Mouse (Mus musculus) limb, embryonic 13.5 days (tissue): Measurements from ENCODE around the gene Cmtm7. TPM values are rescaled to one million over a fixed set of nuclear protein-coding genes. Genes with fewer than 3 reads are reported as not detected.

ENCODE experiments used
- ATAC-seq: fragments of 200-750 bp; cut with Nextera tagmentation; 2 replicates; pipeline ENCODE4 v1.8.0; 2017; ENCODE audit warnings: low read depth, moderate number of reproducible peaks, moderate TSS enrichment; ENCODE audit not compliant: low FRiP score
- H3K27ac ChIP-seq: fragments of 300-500 bp; sonication (generic); 2 replicates; pipeline ENCODE4 v1.5.1; 2015; ENCODE audit warnings: inconsistent platforms, mild to moderate bottlenecking, moderate library complexity
- H3K27me3 ChIP-seq: fragments of 300-500 bp; sonication (generic); 2 replicates; pipeline ENCODE4 v1.6.1; 2015; ENCODE audit warnings: mild to moderate bottlenecking, inconsistent platforms
- H3K36me3 ChIP-seq: fragments of 300-500 bp; sonication (generic); 2 replicates; pipeline ENCODE4 v1.6.1; 2015; ENCODE audit warnings: inconsistent platforms, mild to moderate bottlenecking, moderate library complexity
- H3K4me1 ChIP-seq: fragments of 300-500 bp; sonication (generic); 2 replicates; pipeline ENCODE4 v1.6.1; 2015; ENCODE audit warnings: inconsistent platforms
- H3K4me2 ChIP-seq: fragments of 300-500 bp; sonication (generic); replicated peaks from 2 replicates; pipeline ENCODE4 v1.6.1; 2015; ENCODE audit warnings: inconsistent platforms, mild to moderate bottlenecking, moderate library complexity
- H3K4me3 ChIP-seq: fragments of 300-500 bp; sonication (generic); 2 replicates; pipeline ENCODE4 v1.5.1; 2015; ENCODE audit warnings: moderate library complexity, mild to moderate bottlenecking, inconsistent platforms
- H3K9ac ChIP-seq: fragments of 300-500 bp; sonication (generic); 2 replicates; pipeline ENCODE4 v1.6.1; 2015; ENCODE audit warnings: mild to moderate bottlenecking, inconsistent platforms
- H3K9me3 ChIP-seq: fragments of 300-500 bp; sonication (generic); 2 replicates; pipeline ENCODE4 v1.6.1; 2016; ENCODE audit warnings: inconsistent platforms
- WGBS: fragments of 180-500 bp; shearing (Covaris S2); methylation state at CpG from one replicate; pipeline ENCODE4 v1.1.7; 2015; 5-methylcytosine and 5-hydroxymethylcytosine counted together
- polyA plus RNA-seq: library from polyadenylated mRNA; unstranded; fragments of >200 nt; fragmentation: Nextera tagmentation; extraction: Ambion mirVana; gene quantifications from 2 replicates; pipeline ENCODE4 v1.2.1, GENCODE M21; 2015

The Cmtm7 gene
- polyA plus RNA-seq, 1 experiment from 2014 or later: 110 TPM

- H3K4me3 ChIP-seq: no peak overlapping the region
- H3K27me3 ChIP-seq: no peaks in the 10 kb centered on the region
- peaks cover 8% of the 10 kb centered on the region for H3K9me3 ChIP-seq
- H3K4me1 ChIP-seq: peaks cover 39% of the 10 kb centered on the region
- no peak overlapping the region for H3K9ac ChIP-seq
- no peak for ATAC-seq
- 81% methylated on average over 3 of the region's 3 CpGs for WGBS
- no peak overlapping the region for H3K27ac ChIP-seq
- H3K36me3 ChIP-seq: peaks cover 17% of the 10 kb centered on the region
- H3K4me2 ChIP-seq: no peak overlapping the region
Observed at GRCm38 (mm10) chr9:114776361-114776760, 5.3 kb downstream of the Cmtm7 start.

- 58% methylated on average over 4 of the region's 4 CpGs for WGBS
- Histone ChIP-seq H3K9ac (peak overlapping the region; percentile 43; the same call in 1 of the 2 replicates), H3K9me3 (peaks cover 8% of the 10 kb centered on the region), H3K27me3 (no peaks in the 10 kb centered on the region), H3K27ac (peak overlapping the region; percentile 22; the same call in 1 of the 2 replicates), H3K4me1 (peaks cover 30% of the 10 kb centered on the region), H3K4me2 (no peak overlapping the region), H3K4me3 (no peak overlapping the region), H3K36me3 (peaks cover 25% of the 10 kb centered on the region)
- ATAC-seq: no peak
Observed at GRCm38 (mm10) chr9:114775272-114775671, 6.4 kb downstream of the Cmtm7 start.

GRCm38 (mm10) chr9:114774629-114775028 lies 7.0 kb downstream of the Cmtm7 start:
- H3K9ac ChIP-seq: no peak overlapping the region
- H3K4me2 ChIP-seq: no peak overlapping the region
- 0 out of 2 replicates have a peak overlapping the region, but pooled peaks have one; percentile 22 for H3K27ac ChIP-seq
- H3K4me1 ChIP-seq: peaks cover 24% of the 10 kb centered on the region; the same call in 1 of the 2 replicates
- H3K4me3 ChIP-seq: no peak overlapping the region
- 81% methylated on average over 6 of the region's 6 CpGs for WGBS
- no peak for ATAC-seq
- H3K9me3 ChIP-seq: peaks cover 8% of the 10 kb centered on the region
- no peaks in the 10 kb centered on the region for H3K27me3 ChIP-seq
- H3K36me3 ChIP-seq: peaks cover 26% of the 10 kb centered on the region

GRCm38 (mm10) chr9:114771565-114771964 lies 10.1 kb downstream of the Cmtm7 start:
- H3K4me3 ChIP-seq: no peak overlapping the region
- WGBS: 84% methylated on average over 7 of the region's 7 CpGs
- H3K9ac ChIP-seq: no peak overlapping the region
- H3K4me1 ChIP-seq: peaks cover 33% of the 10 kb centered on the region
- H3K27me3 ChIP-seq: no peaks in the 10 kb centered on the region
- no peak overlapping the region for H3K27ac ChIP-seq
- ATAC-seq: no peak
- peaks cover 8% of the 10 kb centered on the region for H3K9me3 ChIP-seq
- no peak overlapping the region for H3K4me2 ChIP-seq
- H3K36me3 ChIP-seq: peaks cover 26% of the 10 kb centered on the region

- Histone ChIP-seq H3K4me3 (no peak overlapping the region), H3K4me2 (no peak overlapping the region), H3K4me1 (peaks cover 24% of the 10 kb centered on the region), H3K9me3 (peaks cover 8% of the 10 kb centered on the region), H3K27ac (no peak overlapping the region), H3K9ac (no peak overlapping the region), H3K27me3 (no peaks in the 10 kb centered on the region), H3K36me3 (peaks cover 26% of the 10 kb centered on the region)
- ATAC-seq: no peak
- WGBS: 83% methylated on average over 4 of the region's 4 CpGs
Observed at GRCm38 (mm10) chr9:114770224-114770623, 11.4 kb downstream of the Cmtm7 start.

GRCm38 (mm10) chr9:114768066-114768465 lies 13.6 kb downstream of the Cmtm7 start:
- H3K4me3 ChIP-seq: no peak overlapping the region
- H3K4me1 ChIP-seq: peaks cover 18% of the 10 kb centered on the region
- WGBS: 50% methylated on average over 10 of the region's 10 CpGs
- 0 out of 2 replicates have a peak, but pooled peaks have one; percentile 1 for ATAC-seq
- no peak overlapping the region for H3K4me2 ChIP-seq
- H3K27ac ChIP-seq: peak overlapping the region; percentile 89
- H3K27me3 ChIP-seq: no peaks in the 10 kb centered on the region
- H3K9ac ChIP-seq: peak overlapping the region; percentile 43; the same call in 1 of the 2 replicates
- peaks cover 8% of the 10 kb centered on the region for H3K9me3 ChIP-seq
- peaks cover 31% of the 10 kb centered on the region for H3K36me3 ChIP-seq

- peaks cover 8% of the 10 kb centered on the region for H3K9me3 ChIP-seq
- H3K4me3 ChIP-seq: no peak overlapping the region
- 23% methylated on average over 2 of the region's 2 CpGs for WGBS
- peak; percentile 49; the same call in 1 of the 2 replicates for ATAC-seq
- H3K4me1 ChIP-seq: peaks cover 18% of the 10 kb centered on the region
- peak overlapping the region; percentile 30; the same call in 1 of the 2 replicates for H3K4me2 ChIP-seq
- no peaks in the 10 kb centered on the region for H3K27me3 ChIP-seq
- peak overlapping the region; percentile 89 for H3K27ac ChIP-seq
- peaks cover 32% of the 10 kb centered on the region for H3K36me3 ChIP-seq
- peak overlapping the region; percentile 43; the same call in 1 of the 2 replicates for H3K9ac ChIP-seq
Observed at GRCm38 (mm10) chr9:114767507-114767906, 14.1 kb downstream of the Cmtm7 start.

- ATAC-seq: peak; percentile 66; the same call in 1 of the 2 replicates
- peaks cover 3% of the 10 kb centered on the region; the same call in 1 of the 2 replicates for H3K9me3 ChIP-seq
- peaks cover 18% of the 10 kb centered on the region for H3K4me1 ChIP-seq
- peak overlapping the region; percentile 30; the same call in 1 of the 2 replicates for H3K4me2 ChIP-seq
- H3K27me3 ChIP-seq: no peaks in the 10 kb centered on the region
- 29% methylated on average over 13 of the region's 13 CpGs for WGBS
- no peak overlapping the region for H3K4me3 ChIP-seq
- H3K9ac ChIP-seq: 0 out of 2 replicates have a peak overlapping the region, but pooled peaks have one; percentile 31
- H3K36me3 ChIP-seq: peaks cover 32% of the 10 kb centered on the region
- peak overlapping the region; percentile 89 for H3K27ac ChIP-seq
Observed at GRCm38 (mm10) chr9:114767030-114767429, 14.6 kb downstream of the Cmtm7 start.

- ATAC-seq: no peak
- peaks cover 18% of the 10 kb centered on the region for H3K4me1 ChIP-seq
- H3K4me2 ChIP-seq: no peak overlapping the region
- no peaks in the 10 kb centered on the region for H3K9me3 ChIP-seq
- peaks cover 55% of the 10 kb centered on the region for H3K36me3 ChIP-seq
- H3K9ac ChIP-seq: no peak overlapping the region
- H3K27me3 ChIP-seq: no peaks in the 10 kb centered on the region
- no peak overlapping the region for H3K27ac ChIP-seq
- 60% methylated on average over 13 of the region's 13 CpGs for WGBS
- no peak overlapping the region for H3K4me3 ChIP-seq
Observed at GRCm38 (mm10) chr9:114763341-114763740, 18.3 kb downstream of the Cmtm7 start.

GRCm38 (mm10) chr9:114761848-114762247 lies 19.8 kb downstream of the Cmtm7 start:
- 71% methylated on average over 11 of the region's 11 CpGs for WGBS
- ATAC-seq: no peak
- Histone ChIP-seq H3K9ac (no peak overlapping the region), H3K27me3 (no peaks in the 10 kb centered on the region), H3K9me3 (no peaks in the 10 kb centered on the region), H3K27ac (no peak overlapping the region), H3K4me3 (no peak overlapping the region), H3K4me1 (peaks cover 4% of the 10 kb centered on the region), H3K36me3 (peaks cover 67% of the 10 kb centered on the region), H3K4me2 (no peak overlapping the region)

GRCm38 (mm10) chr9:114760353-114760752 lies 21.3 kb downstream of the Cmtm7 start:
- Histone ChIP-seq H3K27me3 (no peaks in the 10 kb centered on the region), H3K4me2 (no peak overlapping the region), H3K9me3 (no peaks in the 10 kb centered on the region), H3K9ac (no peak overlapping the region), H3K4me1 (no peaks in the 10 kb centered on the region), H3K27ac (no peak overlapping the region), H3K36me3 (peaks cover 80% of the 10 kb centered on the region), H3K4me3 (no peak overlapping the region)
- ATAC-seq: no peak
- 79% methylated on average over 5 of the region's 5 CpGs for WGBS

GRCm38 (mm10) chr9:114759886-114760285 lies 21.8 kb downstream of the Cmtm7 start:
- Histone ChIP-seq H3K27me3 (no peaks in the 10 kb centered on the region), H3K4me1 (no peaks in the 10 kb centered on the region), H3K9me3 (no peaks in the 10 kb centered on the region), H3K4me2 (no peak overlapping the region), H3K9ac (no peak overlapping the region), H3K27ac (no peak overlapping the region), H3K4me3 (no peak overlapping the region), H3K36me3 (peaks cover 83% of the 10 kb centered on the region)
- no peak for ATAC-seq
- 90% methylated on average over 4 of the region's 4 CpGs for WGBS

GRCm38 (mm10) chr9:114758801-114759200 lies 22.9 kb downstream of the Cmtm7 start:
- 87% methylated on average over 5 of the region's 5 CpGs for WGBS
- Histone ChIP-seq H3K9me3 (no peaks in the 10 kb centered on the region), H3K36me3 (peaks cover 85% of the 10 kb centered on the region), H3K27me3 (no peaks in the 10 kb centered on the region), H3K4me1 (no peaks in the 10 kb centered on the region), H3K9ac (no peak overlapping the region), H3K4me3 (no peak overlapping the region), H3K27ac (no peak overlapping the region), H3K4me2 (no peak overlapping the region)
- ATAC-seq: no peak
